In the genomic region with DNA sequence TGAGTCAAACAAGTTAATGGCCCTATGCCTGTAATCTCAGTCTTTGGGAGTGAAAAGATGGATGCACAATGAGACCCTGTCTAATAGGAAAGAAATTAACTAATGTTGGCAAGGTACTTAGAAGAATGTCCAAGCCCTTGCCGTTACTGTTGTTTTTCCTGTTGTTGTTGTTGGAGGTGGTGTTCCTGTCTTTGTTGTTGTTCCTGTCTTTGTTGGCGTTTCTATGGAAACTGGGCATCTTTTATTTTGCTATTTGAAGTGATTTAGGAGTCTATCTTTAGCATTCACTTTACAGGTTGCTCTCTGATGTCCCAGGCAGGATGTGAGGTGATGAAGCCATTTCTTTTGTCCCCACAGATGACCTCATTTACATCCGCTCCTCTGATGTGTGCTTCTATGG, we compare ENCODE assay signal across 26 mouse cellular contexts.
"Had no signal": no experiment of that assay in that cellular context is flagged by ENCODE, and none has a peak within 500 bp of the region (broad histone marks: within the 10 kb centered on the region; RNA-seq: fewer than 3 reads in every experiment).

No protein-coding gene starts in this region.

- H3K4me2 ChIP-seq: embryonic facial prominence, embryonic 12.5 days; embryonic facial prominence, embryonic 13.5 days; embryonic facial prominence, embryonic 15.5 days; forebrain, embryonic 12.5 days; forebrain, embryonic 13.5 days; forebrain, embryonic 15.5 days had no signal

- H3K9ac ChIP-seq: embryonic facial prominence, embryonic 12.5 days; embryonic facial prominence, embryonic 13.5 days; embryonic facial prominence, embryonic 15.5 days; forebrain, embryonic 12.5 days; forebrain, embryonic 13.5 days; forebrain, embryonic 15.5 days; forebrain, postnatal 0 days had no signal

- ATAC-seq: forebrain, embryonic 13.5 days; forebrain, embryonic 14.5 days; forebrain, embryonic 15.5 days; forebrain, embryonic 16.5 days; forebrain, postnatal 0 days had no signal

- H3K36me3 ChIP-seq: embryonic facial prominence, embryonic 10.5 days; embryonic facial prominence, embryonic 12.5 days; embryonic facial prominence, embryonic 13.5 days; embryonic facial prominence, embryonic 15.5 days; forebrain, embryonic 10.5 days; forebrain, embryonic 12.5 days; forebrain, embryonic 15.5 days had no signal

- H3K27me3 ChIP-seq: embryonic facial prominence, embryonic 12.5 days; embryonic facial prominence, embryonic 13.5 days; embryonic facial prominence, embryonic 15.5 days; forebrain, embryonic 12.5 days; forebrain, embryonic 13.5 days; forebrain, embryonic 15.5 days had no signal

- DNase-seq: cerebellum, adult 2 months; cerebellum, adult 8-10 months; cerebellum, adult 9-10 months; cerebellum, adult 9-11 months; cerebellum, postnatal 10 days; cerebellum, postnatal 14 days; cerebellum, postnatal 25 days; cerebellum, postnatal 36 days; embryo, embryonic 11 days; forebrain, postnatal 0 days; gastrocnemius, adult 2 months; gastrocnemius, postnatal 10 days; gastrocnemius, postnatal 14 days; gastrocnemius, postnatal 25 days; gastrocnemius, postnatal 36 days had no signal

- H3K27ac ChIP-seq: embryonic facial prominence, embryonic 10.5 days; embryonic facial prominence, embryonic 12.5 days; embryonic facial prominence, embryonic 13.5 days; embryonic facial prominence, embryonic 15.5 days; forebrain, embryonic 10.5 days; forebrain, embryonic 12.5 days; forebrain, embryonic 13.5 days; forebrain, embryonic 15.5 days; gastrocnemius, adult 2 months had no signal

- H3K4me3 ChIP-seq: embryonic facial prominence, embryonic 10.5 days; embryonic facial prominence, embryonic 12.5 days; embryonic facial prominence, embryonic 13.5 days; embryonic facial prominence, embryonic 15.5 days; erythroblast, embryonic 14.5 days; forebrain, embryonic 10.5 days; forebrain, embryonic 12.5 days; forebrain, embryonic 13.5 days; forebrain, embryonic 15.5 days; gastrocnemius, adult 2 months had no signal

- H3K4me1 ChIP-seq: embryonic facial prominence, embryonic 10.5 days; embryonic facial prominence, embryonic 12.5 days; embryonic facial prominence, embryonic 13.5 days; embryonic facial prominence, embryonic 15.5 days; forebrain, embryonic 10.5 days; forebrain, embryonic 12.5 days; forebrain, embryonic 13.5 days; forebrain, embryonic 15.5 days had no signal

- H3K9me3 ChIP-seq: embryonic facial prominence, embryonic 10.5 days; embryonic facial prominence, embryonic 12.5 days; embryonic facial prominence, embryonic 13.5 days; embryonic facial prominence, embryonic 15.5 days; forebrain, embryonic 10.5 days; forebrain, embryonic 12.5 days; forebrain, embryonic 13.5 days; forebrain, embryonic 15.5 days had no signal
